Mouse (Mus musculus): Measurements from ENCODE around the gene Prm2.

GRCm38 (mm10) chr16:10770531-10771325 is 25.2 kb downstream of the Prm2 start:
- TF ChIP-seq POLR2A (IDR thresholded peaks at IDR 0.05; ENCODE audit: insufficient read depth, low read depth, low read length), result no peak
- TF ChIP-seq EP300 (IDR thresholded peaks at IDR 0.05; ENCODE audit: insufficient read depth, low read depth, low read length), result no peak

Data from heart, adult 2 months (tissue).